Mouse (Mus musculus) liver, postnatal 0 days (tissue): Measurements from ENCODE around the gene Ugt1a5.

Experiments used
- CTCF ChIP-seq: sonication (generic); IDR thresholded peaks from 2 replicates; pipeline ENCODE4 v1.5.1; 2016; ENCODE audit warnings: antibody characterized with exemption, low read depth
- EP300 ChIP-seq: IDR thresholded peaks from 2 replicates; pipeline ENCODE4 v1.6.1; 2016; ENCODE audit warnings: antibody characterized with exemption, low read depth, mild to moderate bottlenecking

DNA sequence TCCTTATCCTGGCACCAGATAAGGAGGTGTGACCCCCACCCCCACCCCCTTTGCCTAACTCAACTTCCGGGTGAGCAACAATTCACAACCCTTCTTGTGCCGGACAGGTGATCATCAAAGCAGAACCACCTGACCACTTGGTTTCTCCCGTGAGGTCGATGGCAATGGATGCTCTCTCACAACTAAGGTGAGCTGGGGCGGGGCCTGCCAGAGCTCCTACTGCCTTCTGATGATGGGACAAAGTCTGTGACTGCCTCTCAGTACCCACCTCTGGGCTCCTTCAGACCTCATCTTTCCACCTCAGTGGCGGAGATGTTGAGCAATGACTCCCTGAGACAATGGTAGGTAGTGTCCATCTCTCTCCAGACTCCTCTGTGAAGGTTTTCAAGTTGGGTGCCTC lies 80.1 kb downstream of the Ugt1a5 start:
- no peak for TF ChIP-seq EP300
- no peak for TF ChIP-seq CTCF
